11 mouse cellular contexts compared by ENCODE assay signal in genomic region chr1:132586679-132587201, GRCm38 (mm10). TPM values are rescaled to one million over a fixed set of nuclear protein-coding genes. Genes with fewer than 3 reads are reported as not detected.
DNase-seq lines count a peak whose midpoint lies in the region; ATAC-seq and TF ChIP-seq lines count a peak whose summit lies in the region.
"Had no signal": no experiment of that assay in that cellular context is flagged by ENCODE, and none has a peak within 500 bp of the region (broad histone marks: within the 10 kb centered on the region; RNA-seq: fewer than 3 reads in every experiment).

No protein-coding gene starts in this region.

- no peaks in the 10 kb centered on the region for H3K4me1 ChIP-seq in lung, embryonic 14.5 days (ENCODE audit: insufficient read depth)
- 0 out of 2 replicates have a peak, but pooled peaks cover 8% of the 10 kb centered on the region for H3K4me1 ChIP-seq in embryonic facial prominence, embryonic 14.5 days (ENCODE audit: control insufficient read depth, insufficient read depth, low read length)
- peaks cover 41% of the 10 kb centered on the region for H3K4me1 ChIP-seq in midbrain, embryonic 16.5 days (ENCODE audit: control insufficient read depth, insufficient read depth, low read length)

- H3K4me3 ChIP-seq in lung, embryonic 14.5 days (ENCODE audit: low read depth, low read length) = no peak overlapping the region
- H3K4me3 ChIP-seq in embryonic facial prominence, embryonic 14.5 days (ENCODE audit: low read depth, low read length) = no peak overlapping the region
- H3K4me3 ChIP-seq in midbrain, embryonic 16.5 days (ENCODE audit: low read depth, low read length) = no peak overlapping the region
- H3K4me3 ChIP-seq: heart, embryonic 12.5 days; limb, embryonic 13.5 days had no signal

- no peak overlapping the region for H3K27ac ChIP-seq in lung, embryonic 14.5 days (ENCODE audit: low read depth)
- no peak overlapping the region for H3K27ac ChIP-seq in embryonic facial prominence, embryonic 14.5 days (replicated peaks; ENCODE audit: low read depth, low read length)
- H3K27ac ChIP-seq in midbrain, embryonic 16.5 days (ENCODE audit: low read length) = peak overlapping the region; percentile 24; the same call in 1 of the 2 replicates
- H3K27ac ChIP-seq: limb, embryonic 13.5 days had no signal

- H3K4me2 ChIP-seq in lung, embryonic 14.5 days = no peak overlapping the region
- H3K4me2 ChIP-seq in embryonic facial prominence, embryonic 14.5 days (ENCODE audit: low read depth, low read length) = no peak overlapping the region
- H3K4me2 ChIP-seq in midbrain, embryonic 16.5 days (ENCODE audit: low read length) = no peak overlapping the region
- H3K4me2 ChIP-seq: heart, embryonic 12.5 days; limb, embryonic 13.5 days had no signal

- no peak for TF ChIP-seq CTCF in lung, embryonic 14.5 days (IDR thresholded peaks at IDR 0.05; ENCODE audit: low read depth)

- peak; percentile 36 for DNase-seq in lung, embryonic 14.5 days
- no peak for DNase-seq in lung, postnatal 4 days
- DNase-seq in embryonic facial prominence, embryonic 14.5 days (ENCODE audit: low spot score) = peak; percentile 20
- peak; percentile 69 for DNase-seq in kidney, postnatal 14 days
- DNase-seq in cerebellum, postnatal 10 days = no peak
- no peak for DNase-seq in left cerebral cortex, adult 11 months (ENCODE audit: low spot score)
- no peak for DNase-seq in thymus, postnatal 4 days

- H3K9ac ChIP-seq in lung, embryonic 14.5 days = no peak overlapping the region
- H3K9ac ChIP-seq in embryonic facial prominence, embryonic 14.5 days (ENCODE audit: low read depth, low read length) = no peak overlapping the region
- no peak overlapping the region for H3K9ac ChIP-seq in midbrain, embryonic 16.5 days (ENCODE audit: low read depth, low read length)
- H3K9ac ChIP-seq: heart, embryonic 12.5 days; limb, embryonic 13.5 days had no signal

- H3K36me3 ChIP-seq in lung, embryonic 14.5 days (ENCODE audit: insufficient read depth) = no peaks in the 10 kb centered on the region
- no peaks in the 10 kb centered on the region for H3K36me3 ChIP-seq in embryonic facial prominence, embryonic 14.5 days (ENCODE audit: control insufficient read depth, insufficient read depth, low read length)
- H3K36me3 ChIP-seq in midbrain, embryonic 16.5 days (ENCODE audit: control insufficient read depth, insufficient read depth, low read length) = peaks cover 2% of the 10 kb centered on the region; the same call in 1 of the 2 replicates
- H3K36me3 ChIP-seq: heart, embryonic 12.5 days; limb, embryonic 13.5 days had no signal

- WGBS in lung, embryonic 14.5 days = 30% methylated on average over 15 of the region's 15 CpGs
- 39% methylated on average over 15 of the region's 15 CpGs for WGBS in embryonic facial prominence, embryonic 14.5 days
- 58% methylated on average over 15 of the region's 15 CpGs for WGBS in midbrain, embryonic 16.5 days

- H3K9me3 ChIP-seq in lung, embryonic 14.5 days (ENCODE audit: low read depth, low read length) = no peaks in the 10 kb centered on the region
- H3K9me3 ChIP-seq in embryonic facial prominence, embryonic 14.5 days (ENCODE audit: control insufficient read depth, low read length) = no peaks in the 10 kb centered on the region
- H3K9me3 ChIP-seq in midbrain, embryonic 16.5 days (replicated peaks; ENCODE audit: control insufficient read depth, low read length, poor library complexity, severe bottlenecking) = no peaks in the 10 kb centered on the region
- H3K9me3 ChIP-seq: heart, embryonic 12.5 days; limb, embryonic 13.5 days had no signal

- peak; percentile 65; the same call in 1 of the 2 replicates for ATAC-seq in lung, embryonic 14.5 days (ENCODE audit: insufficient read depth)
- no peak for ATAC-seq in embryonic facial prominence, embryonic 14.5 days (ENCODE audit: low read depth)
- no peak for ATAC-seq in midbrain, embryonic 16.5 days

- no peaks in the 10 kb centered on the region for H3K27me3 ChIP-seq in lung, embryonic 14.5 days (ENCODE audit: insufficient read depth, low read length)
- H3K27me3 ChIP-seq in embryonic facial prominence, embryonic 14.5 days (replicated peaks; ENCODE audit: control insufficient read depth, insufficient read depth, low read length) = no peaks in the 10 kb centered on the region
- H3K27me3 ChIP-seq in midbrain, embryonic 16.5 days (ENCODE audit: control insufficient read depth, insufficient read depth, low read depth, low read length) = no peaks in the 10 kb centered on the region
- H3K27me3 ChIP-seq: limb, embryonic 13.5 days had no signal

RNA-seq across cellular contexts. Expression of gene Cntn2, which starts 43.7 kb away (rescaled TPM):
- 0.65 and 0.72 TPM in 2 replicates for polyA plus RNA-seq in lung, embryonic 14.5 days (2014; fragmentation: Nextera tagmentation; extraction: Ambion mirVana)
- polyA plus RNA-seq in embryonic facial prominence, embryonic 14.5 days (2014; fragmentation: Nextera tagmentation; extraction: Ambion mirVana) = 3.6 and 4.3 TPM in 2 replicates
- polyA plus RNA-seq in midbrain, embryonic 16.5 days (2015; fragmentation: Nextera tagmentation; extraction: Ambion mirVana) = 28.2 and 34.6 TPM in 2 replicates
- polyA plus RNA-seq: testis, adult 2 months had no signal

Comparison
In these comparisons a context has a peak if more than half of its experiments do, and no peak if none do; other contexts are left out.
1. DNase-seq: peak in lung, embryonic 14.5 days (single experiment), embryonic facial prominence, embryonic 14.5 days (single experiment) and kidney, postnatal 14 days (single experiment); none in lung, postnatal 4 days (0 of 2), cerebellum, postnatal 10 days (0 of 2), left cerebral cortex, adult 11 months (single experiment) and thymus, postnatal 4 days (single experiment).